Mouse (Mus musculus): ENCODE data around the gene Baiap2l2.

Baiap2l2 gene

GRCm38 (mm10) chr15:79285399-79285798 is at the start of gene Baiap2l2:
Gene Baiap2l2, minus strand, starts transcription at chr15:79285537.
- DNase-seq, result peak; percentile 87 to 88

- DNase-seq, result peak; percentile 45 to 54
Observed at GRCm38 (mm10) chr15:79333409-79333808, 48.1 kb upstream of the Baiap2l2 start.

- DNase-seq, result no peak
Observed at GRCm38 (mm10) chr15:79330521-79330920, 45.2 kb upstream of the Baiap2l2 start.

- DNase-seq, result no peak
Observed at GRCm38 (mm10) chr15:79329979-79330363, 44.6 kb upstream of the Baiap2l2 start.

GRCm38 (mm10) chr15:79329346-79329978 is 44.1 kb upstream of the Baiap2l2 start:
- DNase-seq, result no peak

- no peak for DNase-seq
Observed at GRCm38 (mm10) chr15:79328939-79329275, 43.6 kb upstream of the Baiap2l2 start.

GRCm38 (mm10) chr15:79328058-79328938 is 43.0 kb upstream of the Baiap2l2 start, which contains the start of gene Pla2g6:
Gene Pla2g6, minus strand, starts transcription at chr15:79328390.
- DNase-seq, result peak; percentile 99

GRCm38 (mm10) chr15:79326971-79327961 is 41.9 kb upstream of the Baiap2l2 start:
- DNase-seq, result peak; percentile 77 to 89

- DNase-seq, result peak; percentile 31 to 48
Observed at GRCm38 (mm10) chr15:79326264-79326663, 40.9 kb upstream of the Baiap2l2 start.

- DNase-seq, result no peak
Observed at GRCm38 (mm10) chr15:79325742-79326141, 40.4 kb upstream of the Baiap2l2 start.

GRCm38 (mm10) chr15:79324373-79324772 is 39.0 kb upstream of the Baiap2l2 start:
- DNase-seq, result no peak

- no peak for DNase-seq
Observed at GRCm38 (mm10) chr15:79323791-79324155, 38.4 kb upstream of the Baiap2l2 start.

GRCm38 (mm10) chr15:79322991-79323790 is 37.9 kb upstream of the Baiap2l2 start:
- DNase-seq, result peak; percentile 83 to 85

- DNase-seq, result no peak
Observed at GRCm38 (mm10) chr15:79322281-79322990, 37.1 kb upstream of the Baiap2l2 start.

GRCm38 (mm10) chr15:79321733-79322190 is 36.4 kb upstream of the Baiap2l2 start:
- DNase-seq, result no peak

- no peak for DNase-seq
Observed at GRCm38 (mm10) chr15:79313848-79314369, 28.6 kb upstream of the Baiap2l2 start.

- DNase-seq, result no peak
Observed at GRCm38 (mm10) chr15:79307861-79308260, 22.5 kb upstream of the Baiap2l2 start.

- DNase-seq, result no peak
Observed at GRCm38 (mm10) chr15:79306043-79306637, 20.8 kb upstream of the Baiap2l2 start.

- no peak for DNase-seq
Observed at GRCm38 (mm10) chr15:79304832-79305231, 19.5 kb upstream of the Baiap2l2 start.

GRCm38 (mm10) chr15:79303725-79304124 is 18.4 kb upstream of the Baiap2l2 start:
- DNase-seq, result no peak
